Mouse (Mus musculus) bone marrow, adult 2 months (tissue): ENCODE measurements around the gene Tmcc3.

Source experiments
- CTCF ChIP-seq: fragments of 200-500 bp; IDR thresholded peaks from 2 replicates; pipeline ENCODE4 v1.5.1; 2011; ENCODE audit warnings: low read length, control low read depth; ENCODE audit not compliant: control insufficient read depth, insufficient read depth
- POLR2A ChIP-seq: fragments of 200-500 bp; IDR thresholded peaks from 2 replicates; pipeline ENCODE4 v1.6.1; 2011; ENCODE audit warnings: low read depth, mild to moderate bottlenecking, control low read depth, low read length, borderline replicate concordance; ENCODE audit not compliant: control insufficient read depth

GRCm38 (mm10) chr10:94623617-94624016 is 311.9 kb downstream of the Tmcc3 start:
- TF ChIP-seq POLR2A (no peak), CTCF (peak; percentile 89)
